Mouse (Mus musculus): ENCODE measurements around the gene Palm.

Palm gene

GRCm38 (mm10) chr10:79797326-79797725 lies 4.0 kb downstream of the Palm start:
- peak; percentile 31 for DNase-seq (ENCODE audit: extremely low read depth, low read depth)

- DNase-seq (ENCODE audit: extremely low read depth, low read depth): peak; percentile 97
Measured at GRCm38 (mm10) chr10:79798289-79798928, 5.0 kb downstream of the Palm start.

GRCm38 (mm10) chr10:79800508-79800907 lies 7.1 kb downstream of the Palm start:
- DNase-seq (ENCODE audit: extremely low read depth, low read depth): no peak

GRCm38 (mm10) chr10:79801837-79802236 lies 8.5 kb downstream of the Palm start:
- DNase-seq (ENCODE audit: extremely low read depth, low read depth): no peak

- no peak for DNase-seq (ENCODE audit: extremely low read depth, low read depth)
Measured at GRCm38 (mm10) chr10:79802331-79802971, 9.1 kb downstream of the Palm start.

GRCm38 (mm10) chr10:79803716-79804323 lies 10.4 kb downstream of the Palm start:
- no peak for DNase-seq (ENCODE audit: extremely low read depth, low read depth)

- DNase-seq (ENCODE audit: extremely low read depth, low read depth): no peak
Measured at GRCm38 (mm10) chr10:79805636-79806035, 12.3 kb downstream of the Palm start.

- no peak for DNase-seq (ENCODE audit: extremely low read depth, low read depth)
Measured at GRCm38 (mm10) chr10:79806331-79806730, 13.0 kb downstream of the Palm start.

- DNase-seq (ENCODE audit: extremely low read depth, low read depth): no peak
Measured at GRCm38 (mm10) chr10:79806972-79807371, 13.6 kb downstream of the Palm start.

- no peak for DNase-seq (ENCODE audit: extremely low read depth, low read depth)
Measured at GRCm38 (mm10) chr10:79807826-79808225, 14.5 kb downstream of the Palm start.

- no peak for DNase-seq (ENCODE audit: extremely low read depth, low read depth)
Measured at GRCm38 (mm10) chr10:79808728-79809127, 15.4 kb downstream of the Palm start.

GRCm38 (mm10) chr10:79811736-79812637 lies 18.6 kb downstream of the Palm start:
- DNase-seq (ENCODE audit: extremely low read depth, low read depth): no peak

GRCm38 (mm10) chr10:79814271-79814842 lies 21.0 kb downstream of the Palm start:
- DNase-seq (ENCODE audit: extremely low read depth, low read depth): no peak

GRCm38 (mm10) chr10:79815671-79816494 lies 22.5 kb downstream of the Palm start:
- no peak for DNase-seq (ENCODE audit: extremely low read depth, low read depth)

GRCm38 (mm10) chr10:79817111-79817510 lies 23.7 kb downstream of the Palm start:
- no peak for DNase-seq (ENCODE audit: extremely low read depth, low read depth)

GRCm38 (mm10) chr10:79818225-79818624 lies 24.9 kb downstream of the Palm start:
- DNase-seq (ENCODE audit: extremely low read depth, low read depth): no peak

GRCm38 (mm10) chr10:79819606-79820005 lies 26.2 kb downstream of the Palm start:
- no peak for DNase-seq (ENCODE audit: extremely low read depth, low read depth)

GRCm38 (mm10) chr10:79820277-79820676 lies 26.9 kb downstream of the Palm start:
- no peak for DNase-seq (ENCODE audit: extremely low read depth, low read depth)

- no peak for DNase-seq (ENCODE audit: extremely low read depth, low read depth)
Measured at GRCm38 (mm10) chr10:79820782-79821181, 27.4 kb downstream of the Palm start, which contains the start of gene Misp. Misp (plus strand) TSS chr10:79820989.

GRCm38 (mm10) chr10:79821731-79822130 lies 28.4 kb downstream of the Palm start:
- no peak for DNase-seq (ENCODE audit: extremely low read depth, low read depth)
